Mouse (Mus musculus): Measurements from ENCODE around the gene Phkb. TPM values are rescaled to one million over a fixed set of nuclear protein-coding genes. Genes with fewer than 3 reads are reported as not detected.
A peak's percentile ranks its signal among the peaks of the same experiment; 100 is the strongest.

Gene Phkb
- total RNA-seq, 2 experiments from 2014 or later: 43.8 to 53.8 TPM

DNA sequence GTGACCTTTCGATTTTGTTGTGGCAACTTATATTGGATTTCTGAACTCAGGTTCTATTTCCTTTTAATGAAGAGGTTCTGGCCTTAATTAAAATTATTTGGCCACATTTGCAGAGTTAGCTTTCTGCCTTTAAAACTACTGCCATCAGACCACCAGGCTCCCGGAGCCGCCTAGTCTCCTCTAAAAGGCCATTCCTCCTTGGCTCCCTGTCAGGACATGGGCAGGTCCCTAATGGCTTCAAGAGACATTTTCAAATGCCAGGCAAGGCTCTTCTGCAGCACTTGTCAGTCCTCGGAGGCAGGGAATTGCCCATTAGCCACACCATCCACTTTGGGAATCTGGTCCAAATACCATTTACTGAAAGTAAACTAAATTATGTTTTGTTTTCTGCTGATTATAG lies 242.6 kb downstream of the Phkb start:
- DNase-seq: peak; percentile 35 to 45
- intact Hi-C loops (cut with DNase I): no loop called here

DNA sequence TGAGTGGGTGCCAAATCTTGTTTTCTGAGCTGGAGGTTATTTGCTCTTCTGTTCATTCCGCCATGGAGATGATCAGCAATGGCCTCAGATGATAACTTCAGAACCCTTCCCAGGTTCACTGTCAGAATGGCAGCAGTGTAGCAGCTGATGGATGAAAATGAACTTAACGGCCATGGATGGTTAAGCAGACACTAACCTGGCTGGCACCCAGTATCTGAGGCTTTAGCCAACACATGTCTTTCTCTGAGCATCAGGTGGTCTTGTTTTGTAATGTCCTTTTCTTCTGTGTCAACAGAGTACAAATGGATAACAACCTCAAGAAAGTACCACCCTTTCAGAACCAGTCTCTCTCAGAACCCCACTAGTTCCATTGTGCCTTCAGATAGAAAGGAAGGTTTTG lies 246.0 kb downstream of the Phkb start:
- intact Hi-C loops (cut with DNase I): no loop called here

DNA sequence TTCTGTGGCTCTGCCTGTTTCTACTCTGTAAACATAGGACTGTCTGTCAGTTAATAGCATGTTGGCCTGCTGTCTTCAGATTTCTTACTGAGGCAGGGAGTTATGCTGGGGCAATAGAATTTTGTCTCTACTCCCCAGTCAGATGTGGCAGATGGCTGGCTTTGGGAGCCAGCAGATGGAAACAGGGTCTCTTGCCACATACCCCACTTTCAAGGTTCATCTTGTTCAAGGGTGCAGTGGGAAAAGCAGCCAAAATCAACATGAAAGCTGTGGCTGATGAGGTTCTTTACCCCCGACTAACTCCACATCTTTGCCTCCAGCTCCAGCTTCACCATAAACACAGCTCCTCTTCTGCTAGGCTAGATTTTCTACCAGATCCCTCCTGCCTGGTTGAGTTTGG lies 246.7 kb downstream of the Phkb start:
- intact Hi-C loops (cut with DNase I): no loop called here
- DNase-seq: no peak

More for the DNA sequence above, 246.0 kb downstream of the Phkb start:
- DNase-seq: no peak

DNA sequence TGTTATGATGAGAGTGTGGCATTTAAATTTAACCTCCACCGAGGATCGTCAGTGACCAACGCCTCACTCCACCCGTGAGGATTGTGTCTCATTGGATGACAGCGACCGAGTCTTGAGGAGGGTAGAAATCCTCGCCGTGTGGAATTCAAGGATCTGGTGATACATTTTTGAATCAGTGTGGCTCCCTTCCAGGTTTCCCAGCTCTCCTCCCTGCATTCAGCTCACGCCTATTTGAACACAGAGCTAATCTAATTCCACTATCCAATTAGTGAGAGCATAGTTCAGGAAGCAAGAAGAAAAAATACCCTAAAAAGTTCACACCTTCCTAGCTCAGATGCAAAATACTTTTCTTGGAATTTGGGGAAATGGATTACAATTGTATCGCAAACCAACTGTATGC lies 249.9 kb downstream of the Phkb start:
- intact Hi-C loops (cut with DNase I): no loop called here
- no peak for DNase-seq

Other genes with a start within 250 kb of the Phkb start
- gene Neto2, start 140.0 kb upstream of the Phkb start, total RNA-seq (2021): 1 to 10 TPM; 5.2 to 5.5 TPM
- 10 to 100 TPM; 50.2 to 55.4 TPM for gene Itfg1, start within 50 bp of the Phkb start, total RNA-seq (2021)